Mouse (Mus musculus): ENCODE results near the gene Rps6ka2. TPM values are rescaled to one million over a fixed set of nuclear protein-coding genes. Genes with fewer than 3 reads are reported as not detected.
A peak's percentile ranks its signal among the peaks of the same experiment; 100 is the strongest.

Rps6ka2 gene
- polyA plus RNA-seq, 1 experiment from 2014 or later, result 24.2 TPM

- Histone ChIP-seq H3K27me3 (ENCODE audit: control insufficient read depth, insufficient read depth, low read length) (no peaks in the 10 kb centered on the region), H3K36me3 (ENCODE audit: control insufficient read depth, insufficient read depth) (no peaks in the 10 kb centered on the region), H3K4me3 (ENCODE audit: low read length) (no peak overlapping the region), H3K9ac (ENCODE audit: low read length) (no peak overlapping the region), H3K9me3 (replicated peaks; ENCODE audit: control insufficient read depth, low read length) (no peaks in the 10 kb centered on the region), H3K4me2 (ENCODE audit: low read depth, low read length) (no peak overlapping the region), H3K4me1 (ENCODE audit: control insufficient read depth, insufficient read depth, low read length) (peaks cover 8% of the 10 kb centered on the region), H3K27ac (ENCODE audit: low read length) (no peak overlapping the region)
- WGBS, result 77% methylated on average over 11 of the region's 11 CpGs
- ATAC-seq (replicated peaks; ENCODE audit: extremely low read depth, insufficient read depth, low FRiP score), result no peak
These were observed 40.7 kb downstream of the Rps6ka2 start for GRCm38 (mm10) chr17:7210648-7211047.

GRCm38 (mm10) chr17:7211893-7212292 lies 42.0 kb downstream of the Rps6ka2 start:
- 54% methylated on average over 4 of the region's 4 CpGs for WGBS
- H3K9ac ChIP-seq (ENCODE audit: low read length), result no peak overlapping the region
- peaks cover 12% of the 10 kb centered on the region for H3K4me1 ChIP-seq (ENCODE audit: control insufficient read depth, insufficient read depth, low read length)

GRCm38 (mm10) chr17:7213214-7213613 lies 43.3 kb downstream of the Rps6ka2 start:
- Histone ChIP-seq H3K27ac (ENCODE audit: low read length) (no peak overlapping the region), H3K4me1 (ENCODE audit: control insufficient read depth, insufficient read depth, low read length) (peaks cover 18% of the 10 kb centered on the region), H3K27me3 (ENCODE audit: control insufficient read depth, insufficient read depth, low read length) (no peaks in the 10 kb centered on the region), H3K9me3 (replicated peaks; ENCODE audit: control insufficient read depth, low read length) (no peaks in the 10 kb centered on the region), H3K4me2 (ENCODE audit: low read depth, low read length) (no peak overlapping the region), H3K9ac (ENCODE audit: low read length) (no peak overlapping the region), H3K36me3 (ENCODE audit: control insufficient read depth, insufficient read depth) (no peaks in the 10 kb centered on the region), H3K4me3 (ENCODE audit: low read length) (no peak overlapping the region)
- ATAC-seq (replicated peaks; ENCODE audit: extremely low read depth, insufficient read depth, low FRiP score), result no peak
- WGBS, result 43% methylated on average over 2 of the region's 2 CpGs

More at GRCm38 (mm10) chr17:7211893-7212292, 42.0 kb downstream of the Rps6ka2 start:
- Histone ChIP-seq H3K27ac (ENCODE audit: low read length) (no peak overlapping the region), H3K27me3 (ENCODE audit: control insufficient read depth, insufficient read depth, low read length) (no peaks in the 10 kb centered on the region), H3K4me3 (ENCODE audit: low read length) (no peak overlapping the region), H3K9me3 (replicated peaks; ENCODE audit: control insufficient read depth, low read length) (no peaks in the 10 kb centered on the region), H3K4me2 (ENCODE audit: low read depth, low read length) (no peak overlapping the region), H3K36me3 (ENCODE audit: control insufficient read depth, insufficient read depth) (no peaks in the 10 kb centered on the region)
- no peak for ATAC-seq (replicated peaks; ENCODE audit: extremely low read depth, insufficient read depth, low FRiP score)

GRCm38 (mm10) chr17:7214061-7214460 lies 44.1 kb downstream of the Rps6ka2 start:
- H3K27me3 ChIP-seq (ENCODE audit: control insufficient read depth, insufficient read depth, low read length), result no peaks in the 10 kb centered on the region
- 69% methylated on average over 3 of the region's 3 CpGs for WGBS
- ATAC-seq (replicated peaks; ENCODE audit: extremely low read depth, insufficient read depth, low FRiP score), result no peak
- no peak overlapping the region for H3K27ac ChIP-seq (ENCODE audit: low read length)
- H3K4me2 ChIP-seq (ENCODE audit: low read depth, low read length), result no peak overlapping the region
- no peak overlapping the region for H3K9ac ChIP-seq (ENCODE audit: low read length)
- H3K36me3 ChIP-seq (ENCODE audit: control insufficient read depth, insufficient read depth), result no peaks in the 10 kb centered on the region
- no peaks in the 10 kb centered on the region for H3K9me3 ChIP-seq (replicated peaks; ENCODE audit: control insufficient read depth, low read length)
- H3K4me1 ChIP-seq (ENCODE audit: control insufficient read depth, insufficient read depth, low read length), result peaks cover 27% of the 10 kb centered on the region
- no peak overlapping the region for H3K4me3 ChIP-seq (ENCODE audit: low read length)

- no peak overlapping the region for H3K9ac ChIP-seq (ENCODE audit: low read length)
- H3K4me2 ChIP-seq (ENCODE audit: low read depth, low read length), result no peak overlapping the region
- H3K27me3 ChIP-seq (ENCODE audit: control insufficient read depth, insufficient read depth, low read length), result no peaks in the 10 kb centered on the region
- no peaks in the 10 kb centered on the region for H3K36me3 ChIP-seq (ENCODE audit: control insufficient read depth, insufficient read depth)
- no peak overlapping the region for H3K4me3 ChIP-seq (ENCODE audit: low read length)
- peaks cover 29% of the 10 kb centered on the region for H3K4me1 ChIP-seq (ENCODE audit: control insufficient read depth, insufficient read depth, low read length)
- H3K27ac ChIP-seq (ENCODE audit: low read length), result no peak overlapping the region; the same call in 1 of the 2 replicates
- H3K9me3 ChIP-seq (replicated peaks; ENCODE audit: control insufficient read depth, low read length), result no peaks in the 10 kb centered on the region
- no peak for ATAC-seq (replicated peaks; ENCODE audit: extremely low read depth, insufficient read depth, low FRiP score)
- WGBS, result 58% methylated on average over 11 of the region's 11 CpGs
These were observed 47.9 kb downstream of the Rps6ka2 start for GRCm38 (mm10) chr17:7217791-7218329.

GRCm38 (mm10) chr17:7218396-7218795 lies 48.5 kb downstream of the Rps6ka2 start:
- Histone ChIP-seq H3K4me1 (ENCODE audit: control insufficient read depth, insufficient read depth, low read length) (peaks cover 26% of the 10 kb centered on the region), H3K9me3 (replicated peaks; ENCODE audit: control insufficient read depth, low read length) (no peaks in the 10 kb centered on the region), H3K9ac (ENCODE audit: low read length) (no peak overlapping the region), H3K27me3 (ENCODE audit: control insufficient read depth, insufficient read depth, low read length) (no peaks in the 10 kb centered on the region), H3K4me3 (ENCODE audit: low read length) (no peak overlapping the region), H3K36me3 (ENCODE audit: control insufficient read depth, insufficient read depth) (no peaks in the 10 kb centered on the region), H3K27ac (ENCODE audit: low read length) (peak overlapping the region; percentile 58), H3K4me2 (ENCODE audit: low read depth, low read length) (no peak overlapping the region)
- 72% methylated on average over 9 of the region's 9 CpGs for WGBS
- ATAC-seq (replicated peaks; ENCODE audit: extremely low read depth, insufficient read depth, low FRiP score), result no peak

GRCm38 (mm10) chr17:7219044-7219718 lies 49.3 kb downstream of the Rps6ka2 start:
- Histone ChIP-seq H3K4me2 (ENCODE audit: low read depth, low read length) (no peak overlapping the region), H3K27ac (ENCODE audit: low read length) (peak overlapping the region; percentile 58), H3K9me3 (replicated peaks; ENCODE audit: control insufficient read depth, low read length) (no peaks in the 10 kb centered on the region), H3K27me3 (ENCODE audit: control insufficient read depth, insufficient read depth, low read length) (no peaks in the 10 kb centered on the region), H3K9ac (ENCODE audit: low read length) (peak overlapping the region; percentile 32; the same call in 1 of the 2 replicates), H3K36me3 (ENCODE audit: control insufficient read depth, insufficient read depth) (no peaks in the 10 kb centered on the region), H3K4me3 (ENCODE audit: low read length) (no peak overlapping the region), H3K4me1 (ENCODE audit: control insufficient read depth, insufficient read depth, low read length) (peaks cover 26% of the 10 kb centered on the region)
- peak; percentile 26 for ATAC-seq (replicated peaks; ENCODE audit: extremely low read depth, insufficient read depth, low FRiP score)
- WGBS, result 16% methylated on average over 11 of the region's 11 CpGs

GRCm38 (mm10) chr17:7221310-7221709 lies 51.4 kb downstream of the Rps6ka2 start:
- no peaks in the 10 kb centered on the region for H3K9me3 ChIP-seq (replicated peaks; ENCODE audit: control insufficient read depth, low read length)
- H3K4me2 ChIP-seq (ENCODE audit: low read depth, low read length), result no peak overlapping the region
- H3K27ac ChIP-seq (ENCODE audit: low read length), result no peak overlapping the region
- peaks cover 22% of the 10 kb centered on the region for H3K4me1 ChIP-seq (ENCODE audit: control insufficient read depth, insufficient read depth, low read length)
- H3K36me3 ChIP-seq (ENCODE audit: control insufficient read depth, insufficient read depth), result no peaks in the 10 kb centered on the region
- no peak overlapping the region for H3K9ac ChIP-seq (ENCODE audit: low read length)
- ATAC-seq (replicated peaks; ENCODE audit: extremely low read depth, insufficient read depth, low FRiP score), result no peak
- H3K4me3 ChIP-seq (ENCODE audit: low read length), result no peak overlapping the region
- WGBS, result 77% methylated on average over 4 of the region's 4 CpGs
- H3K27me3 ChIP-seq (ENCODE audit: control insufficient read depth, insufficient read depth, low read length), result no peaks in the 10 kb centered on the region

GRCm38 (mm10) chr17:7222198-7222597 lies 52.3 kb downstream of the Rps6ka2 start:
- Histone ChIP-seq H3K9ac (ENCODE audit: low read length) (no peak overlapping the region), H3K4me1 (ENCODE audit: control insufficient read depth, insufficient read depth, low read length) (peaks cover 29% of the 10 kb centered on the region), H3K36me3 (ENCODE audit: control insufficient read depth, insufficient read depth) (no peaks in the 10 kb centered on the region), H3K27me3 (ENCODE audit: control insufficient read depth, insufficient read depth, low read length) (no peaks in the 10 kb centered on the region), H3K27ac (ENCODE audit: low read length) (no peak overlapping the region), H3K4me2 (ENCODE audit: low read depth, low read length) (no peak overlapping the region), H3K9me3 (replicated peaks; ENCODE audit: control insufficient read depth, low read length) (no peaks in the 10 kb centered on the region), H3K4me3 (ENCODE audit: low read length) (no peak overlapping the region)
- WGBS, result 55% methylated on average over 3 of the region's 3 CpGs
- ATAC-seq (replicated peaks; ENCODE audit: extremely low read depth, insufficient read depth, low FRiP score), result no peak
